Mouse (Mus musculus) heart, postnatal 4 days (tissue): ENCODE measurements around the gene Arhgap18. TPM values are rescaled to one million over a fixed set of nuclear protein-coding genes. Genes with fewer than 3 reads are reported as not detected.
A peak's percentile ranks its signal among the peaks of the same experiment; 100 is the strongest.
"Not testable (repeated sequence)": the region's sequence is repeated elsewhere in the genome, so short reads cannot be mapped to it uniquely, and the experiment has no call there.

Experiments used
- DNase-seq: peaks from one replicate; pipeline ENCODE4 v3.0.0; 2021
- total RNA-seq, 2 experiments: library from RNA; stranded (reverse); gene quantifications; 2 replicates each; pipeline ENCODE4 v1.2.3; 2021

Gene Arhgap18
- total RNA-seq, 2 experiments from 2014 or later = 63.2 to 74.8 TPM

- DNase-seq = no peak
These were observed 159.0 kb downstream of the Arhgap18 start for GRCm38 (mm10) chr10:26912112-26912797.

- no peak for DNase-seq
These were observed 159.6 kb downstream of the Arhgap18 start for GRCm38 (mm10) chr10:26912807-26913206.

- peak; percentile 40 for DNase-seq
These were observed 166.2 kb downstream of the Arhgap18 start for GRCm38 (mm10) chr10:26919307-26919977.

GRCm38 (mm10) chr10:26920383-26920979 lies 167.3 kb downstream of the Arhgap18 start:
- no peak for DNase-seq

- not testable (repeated sequence) for DNase-seq
These were observed 182.8 kb downstream of the Arhgap18 start for GRCm38 (mm10) chr10:26936056-26936455.

GRCm38 (mm10) chr10:26938464-26938863 lies 185.2 kb downstream of the Arhgap18 start:
- not testable (repeated sequence) for DNase-seq

GRCm38 (mm10) chr10:26939549-26939948 lies 186.3 kb downstream of the Arhgap18 start:
- no peak for DNase-seq

GRCm38 (mm10) chr10:26948331-26948730 lies 195.1 kb downstream of the Arhgap18 start:
- no peak for DNase-seq

- DNase-seq = peak; percentile 5
These were observed 196.4 kb downstream of the Arhgap18 start for GRCm38 (mm10) chr10:26949667-26950066.

GRCm38 (mm10) chr10:26950448-26950847 lies 197.2 kb downstream of the Arhgap18 start:
- DNase-seq = no peak

GRCm38 (mm10) chr10:26958513-26958912 lies 205.3 kb downstream of the Arhgap18 start:
- DNase-seq = no peak
